Mouse (Mus musculus): ENCODE measurements around the gene Srrm2.
"Not testable (repeated sequence)": the region's sequence is repeated elsewhere in the genome, so short reads cannot be mapped to it uniquely, and the experiment has no call there.

The Srrm2 gene

GRCm38 (mm10) chr17:23770493-23770892 is 19.8 kb upstream of the Srrm2 start:
- no peak for DNase-seq (ENCODE audit: low spot score in 2 of 2)

DNA sequence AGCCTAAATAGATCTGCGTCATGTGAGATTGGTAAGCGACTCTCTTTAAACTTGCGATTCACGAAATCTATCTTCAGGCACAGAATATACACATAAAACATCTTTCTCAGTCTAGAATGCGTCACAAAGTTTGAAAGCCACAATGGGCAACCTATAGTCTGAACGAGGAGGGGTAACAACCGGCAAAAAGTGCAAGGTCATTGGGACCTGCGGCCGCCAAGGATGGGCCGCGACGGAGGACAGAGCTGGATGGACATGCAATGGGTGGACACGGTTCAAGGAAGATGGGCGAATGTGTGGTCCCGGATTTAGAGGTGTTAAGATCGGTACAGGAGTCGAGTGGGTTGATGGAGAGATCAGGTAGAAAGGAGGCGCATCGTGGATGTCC is 19.4 kb upstream of the Srrm2 start:
- DNase-seq (ENCODE audit: low spot score in 2 of 2): peak in 1 of 2 experiments; percentile 54

GRCm38 (mm10) chr17:23771284-23772218 is 18.8 kb upstream of the Srrm2 start, which contains the start of gene Flywch1:
TSS of gene Flywch1 (minus strand) at chr17:23771602.
- DNase-seq (ENCODE audit: low spot score in 2 of 2): peak; percentile 95 to 96

DNA sequence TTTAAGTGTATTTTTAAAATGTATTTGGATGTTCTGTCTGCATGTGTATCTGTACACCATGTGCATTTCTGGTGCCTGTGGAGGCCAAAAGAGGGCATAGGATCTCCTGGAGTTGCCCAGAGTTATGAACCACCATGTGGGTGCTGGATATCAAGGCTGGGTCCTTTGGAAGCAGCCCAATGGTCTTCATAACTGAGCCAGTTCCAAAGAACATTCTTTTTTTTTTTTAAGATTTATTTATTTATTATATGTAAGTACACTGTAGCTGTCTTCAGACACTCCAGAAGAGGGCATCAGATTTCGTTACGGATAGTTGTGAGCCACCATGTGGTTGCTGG is 18.1 kb upstream of the Srrm2 start:
- DNase-seq (ENCODE audit: low spot score in 2 of 2): not testable (repeated sequence)

- DNase-seq (ENCODE audit: low spot score in 2 of 2): no peak
These were observed 16.7 kb upstream of the Srrm2 start for GRCm38 (mm10) chr17:23773676-23774075.

- DNase-seq (ENCODE audit: low spot score in 2 of 2): peak; percentile 68 to 89
These were observed 16.2 kb upstream of the Srrm2 start for GRCm38 (mm10) chr17:23774090-23774489.

- no peak for DNase-seq (ENCODE audit: low spot score in 2 of 2)
These were observed 14.1 kb upstream of the Srrm2 start for GRCm38 (mm10) chr17:23776216-23776615.

DNA sequence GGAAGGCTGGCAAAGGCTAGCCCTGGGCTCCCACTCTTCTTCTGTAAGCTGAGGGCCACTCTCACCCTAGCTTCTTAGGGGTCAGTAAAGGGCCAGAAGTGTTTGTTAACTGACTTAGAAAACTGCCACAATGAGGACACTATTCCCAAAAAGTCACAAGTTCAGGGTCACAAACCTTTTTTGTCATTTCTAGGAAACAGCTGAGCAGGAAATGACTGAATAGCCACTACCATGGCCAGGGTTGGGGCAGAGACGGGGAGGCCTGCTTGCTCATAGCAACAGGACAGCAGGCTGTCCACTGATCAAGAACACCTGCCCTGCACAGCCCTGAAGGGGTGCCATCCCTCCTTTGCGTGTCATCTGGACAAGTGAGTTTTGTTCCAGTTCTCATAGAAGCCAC is 13.2 kb upstream of the Srrm2 start:
- no peak for DNase-seq (ENCODE audit: low spot score in 2 of 2)

GRCm38 (mm10) chr17:23778447-23778846 is 11.9 kb upstream of the Srrm2 start:
- DNase-seq (ENCODE audit: low spot score in 2 of 2): no peak

GRCm38 (mm10) chr17:23783352-23783751 is 7.0 kb upstream of the Srrm2 start:
- DNase-seq (ENCODE audit: low spot score in 2 of 2): no peak

DNA sequence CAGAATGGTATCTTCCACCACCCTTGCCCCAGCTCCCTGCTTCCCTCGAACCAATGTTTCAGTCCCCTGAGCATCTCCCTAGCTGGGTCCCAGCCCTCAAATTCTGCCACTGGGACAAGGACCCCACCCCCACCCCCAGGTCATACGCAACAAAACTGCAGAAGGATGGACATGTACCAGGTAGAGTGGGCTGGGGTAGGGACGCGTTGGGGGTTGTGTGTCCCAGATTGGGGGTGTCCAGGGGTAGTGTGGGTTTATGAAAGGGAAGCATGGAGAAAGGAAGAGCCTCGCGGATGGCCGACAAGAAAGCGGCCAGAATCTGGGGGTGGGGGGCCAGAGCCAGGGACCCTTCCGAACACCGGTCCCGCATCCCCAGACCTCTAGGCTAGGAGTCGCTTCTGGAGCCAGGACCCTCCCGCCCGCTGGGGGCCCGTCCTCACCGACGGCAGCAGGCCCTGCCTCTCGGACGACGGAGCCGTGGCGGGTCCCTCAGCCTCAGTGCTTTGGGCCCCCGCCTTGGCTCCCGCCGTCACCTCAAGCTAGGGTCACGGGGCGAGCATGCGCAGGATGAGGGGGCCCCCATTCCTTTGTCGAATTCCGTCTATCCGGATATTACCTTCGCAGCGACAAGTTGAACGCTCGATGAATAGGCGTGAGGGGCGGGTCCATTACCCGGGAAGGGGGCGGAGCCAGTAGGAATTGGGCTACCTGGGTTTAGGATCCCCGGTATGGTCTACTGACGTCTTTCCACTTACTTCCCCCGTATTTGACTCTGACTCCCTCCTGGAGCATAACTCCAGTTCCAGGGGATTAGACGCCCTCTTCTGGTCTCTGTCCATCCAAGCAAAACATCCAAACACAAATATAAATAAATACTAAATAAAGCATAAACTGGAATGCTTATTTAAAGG is 4.5 kb upstream of the Srrm2 start, which contains the start of gene Flywch2:
Gene Flywch2, minus strand, starts transcription at position 521 of the 911 bp plus-strand sequence.
- DNase-seq (ENCODE audit: low spot score in 2 of 2): peak; percentile 54 to 82

GRCm38 (mm10) chr17:23786510-23786931 is 3.8 kb upstream of the Srrm2 start:
- DNase-seq (ENCODE audit: low spot score in 2 of 2): no peak

- no peak for DNase-seq (ENCODE audit: low spot score in 2 of 2)
These were observed 1.4 kb upstream of the Srrm2 start for GRCm38 (mm10) chr17:23788973-23789372.

DNA sequence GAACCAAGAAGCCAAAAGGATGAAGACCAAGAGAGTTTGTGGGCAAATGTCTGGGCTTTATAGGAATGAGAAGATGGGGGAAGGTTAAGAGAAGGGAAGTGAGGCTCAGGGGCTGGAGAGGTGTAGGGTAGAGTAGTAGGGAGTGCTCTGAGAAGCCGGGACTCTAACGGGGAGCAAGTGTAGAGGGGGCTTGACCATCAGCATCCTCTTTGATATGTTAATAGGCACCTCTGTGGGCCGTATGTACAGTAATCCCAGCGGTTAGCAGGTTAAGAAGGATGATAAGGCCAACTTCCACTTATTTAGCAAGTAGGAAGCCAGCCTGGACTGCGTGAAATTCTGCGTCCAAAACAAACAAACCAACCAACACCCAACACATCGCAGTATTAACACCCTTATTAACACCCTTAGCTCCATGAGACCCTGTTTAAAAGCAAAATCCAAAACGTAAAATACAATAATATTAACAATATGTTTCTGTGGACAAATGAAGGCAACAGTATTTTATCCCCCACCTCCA is 523 bp upstream of the Srrm2 start:
- peak in 1 of 2 experiments; percentile 28 for DNase-seq (ENCODE audit: low spot score in 2 of 2)

DNA sequence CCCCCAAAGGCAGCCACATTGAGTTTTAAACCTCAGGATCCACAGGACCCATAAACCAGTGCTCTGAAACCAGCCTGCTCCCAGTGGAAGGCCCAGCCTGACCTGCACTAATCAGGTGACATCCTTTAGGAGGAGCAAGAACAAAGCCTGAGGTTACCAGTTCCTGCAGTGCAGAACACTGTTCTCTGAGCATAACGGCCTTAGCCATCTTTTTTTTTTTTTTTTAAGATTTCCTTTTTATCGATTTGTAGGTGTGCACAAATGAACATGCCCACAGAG is 686 bp downstream of the Srrm2 start:
- no peak for DNase-seq (ENCODE audit: low spot score in 2 of 2)

- no peak for DNase-seq (ENCODE audit: low spot score in 2 of 2)
These were observed 5.0 kb downstream of the Srrm2 start for GRCm38 (mm10) chr17:23795323-23795722.

- no peak for DNase-seq (ENCODE audit: low spot score in 2 of 2)
These were observed 7.0 kb downstream of the Srrm2 start for GRCm38 (mm10) chr17:23797316-23797715.

DNA sequence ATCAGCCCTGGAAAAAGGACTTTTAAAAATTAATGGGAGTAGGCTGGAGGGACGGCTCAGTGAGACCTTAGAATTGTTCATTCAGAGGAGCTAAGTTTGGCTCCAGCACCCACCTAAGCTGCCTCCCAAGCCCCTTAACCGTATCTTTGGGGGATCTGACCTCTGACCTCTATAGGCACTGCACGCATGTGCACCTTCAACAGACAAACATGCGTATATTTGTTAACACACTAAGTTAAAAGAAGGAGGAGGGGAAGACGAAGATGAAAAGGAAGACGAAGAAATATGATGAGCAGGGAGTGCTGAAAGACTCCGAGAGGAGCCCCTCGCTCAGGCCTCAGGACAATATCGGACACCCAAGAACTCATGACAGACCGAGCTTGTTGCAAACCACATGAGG is 11.3 kb downstream of the Srrm2 start:
- DNase-seq (ENCODE audit: low spot score in 2 of 2): no peak

- peak; percentile 91 to 97 for DNase-seq (ENCODE audit: low spot score in 2 of 2)
These were observed 12.5 kb downstream of the Srrm2 start for GRCm38 (mm10) chr17:23802746-23803365.

- DNase-seq (ENCODE audit: low spot score in 2 of 2): peak in 1 of 2 experiments; percentile 91
These were observed 13.2 kb downstream of the Srrm2 start for GRCm38 (mm10) chr17:23803366-23804041.

- DNase-seq (ENCODE audit: low spot score in 2 of 2): no peak
These were observed 14.2 kb downstream of the Srrm2 start for GRCm38 (mm10) chr17:23804426-23805085.
